9 mouse cellular contexts compared by ENCODE assay signal in genomic region chr12:35884892-35885558, GRCm38 (mm10). TPM values are rescaled to one million over a fixed set of nuclear protein-coding genes. Genes with fewer than 3 reads are reported as not detected.
DNase-seq lines count a peak whose midpoint lies in the region; ATAC-seq and TF ChIP-seq lines count a peak whose summit lies in the region.
"Had no signal": no experiment of that assay in that cellular context is flagged by ENCODE, and none has a peak within 500 bp of the region (broad histone marks: within the 10 kb centered on the region; RNA-seq: fewer than 3 reads in every experiment).

No protein-coding gene starts in this region.

- no peak for ATAC-seq in midbrain, postnatal 0 days (ENCODE audit: low FRiP score)
- no peak for ATAC-seq in midbrain, embryonic 14.5 days (ENCODE audit: low FRiP score, low TSS enrichment)
- no peak; the same call in 1 of the 2 replicates for ATAC-seq in lung, embryonic 15.5 days (ENCODE audit: borderline replicate concordance, extremely low read depth, low FRiP score, low TSS enrichment)
- no peak for ATAC-seq in erythroid progenitor cell, adult 5-6 weeks (replicated peaks; ENCODE audit: low FRiP score, poor library complexity, severe bottlenecking)
- no peak for ATAC-seq in midbrain, embryonic 11.5 days (ENCODE audit: low FRiP score)

- peak; percentile 5 to 45 for DNase-seq in adrenal gland, adult (ENCODE audit: inconsistent age in 2 of 2, low spot score in 1 of 2)
- no peak for DNase-seq in adrenal gland, postnatal 4 days (ENCODE audit: low spot score in 2 of 2)
- peak; percentile 40 for DNase-seq in midbrain, postnatal 0 days (ENCODE audit: low spot score)
- DNase-seq in midbrain, embryonic 14.5 days: no peak
- peak; percentile 24 to 29 for DNase-seq in heart, postnatal 14 days
- DNase-seq in midbrain, embryonic 11.5 days (ENCODE audit: low spot score, missing footprints): no peak

- no peak overlapping the region for H3K4me2 ChIP-seq in midbrain, postnatal 0 days (ENCODE audit: low read depth, low read length, poor library complexity, severe bottlenecking)
- H3K4me2 ChIP-seq in midbrain, embryonic 14.5 days (ENCODE audit: low read length): no peak overlapping the region
- peak overlapping the region; percentile 30; the same call in 1 of the 2 replicates for H3K4me2 ChIP-seq in lung, embryonic 15.5 days
- H3K4me2 ChIP-seq in midbrain, embryonic 11.5 days: no peak overlapping the region
- H3K4me2 ChIP-seq: midbrain, embryonic 12.5 days had no signal

- H3K36me3 ChIP-seq in midbrain, postnatal 0 days (ENCODE audit: insufficient read depth, low read length): no peaks in the 10 kb centered on the region
- H3K36me3 ChIP-seq in midbrain, embryonic 14.5 days (ENCODE audit: control insufficient read depth, insufficient read depth, low read length): no peaks in the 10 kb centered on the region
- no peaks in the 10 kb centered on the region for H3K36me3 ChIP-seq in lung, embryonic 15.5 days
- no peaks in the 10 kb centered on the region for H3K36me3 ChIP-seq in midbrain, embryonic 11.5 days (ENCODE audit: control insufficient read depth, insufficient read depth, low read length)
- H3K36me3 ChIP-seq: midbrain, embryonic 12.5 days had no signal

- H3K4me3 ChIP-seq in midbrain, postnatal 0 days (ENCODE audit: low read depth, low read length): no peak overlapping the region
- no peak overlapping the region for H3K4me3 ChIP-seq in midbrain, embryonic 14.5 days (replicated peaks; ENCODE audit: low read depth, low read length)
- H3K4me3 ChIP-seq in lung, embryonic 15.5 days: no peak overlapping the region
- no peak overlapping the region for H3K4me3 ChIP-seq in midbrain, embryonic 11.5 days (ENCODE audit: low read depth, low read length)
- H3K4me3 ChIP-seq: midbrain, embryonic 12.5 days had no signal

- H3K9ac ChIP-seq in midbrain, postnatal 0 days (replicated peaks; ENCODE audit: low read length, poor library complexity, severe bottlenecking): no peak overlapping the region
- no peak overlapping the region for H3K9ac ChIP-seq in midbrain, embryonic 14.5 days (replicated peaks; ENCODE audit: low read length)
- H3K9ac ChIP-seq in lung, embryonic 15.5 days: no peak overlapping the region
- no peak overlapping the region for H3K9ac ChIP-seq in midbrain, embryonic 11.5 days (ENCODE audit: low read length)
- H3K9ac ChIP-seq: midbrain, embryonic 12.5 days had no signal

- WGBS in midbrain, postnatal 0 days: 65% methylated on average over 9 of the region's 9 CpGs
- 64% methylated on average over 9 of the region's 9 CpGs for WGBS in midbrain, embryonic 14.5 days
- 43% methylated on average over 9 of the region's 9 CpGs for WGBS in lung, embryonic 15.5 days
- 52% methylated on average over 9 of the region's 9 CpGs for WGBS in midbrain, embryonic 11.5 days

- H3K4me1 ChIP-seq in midbrain, postnatal 0 days (ENCODE audit: insufficient read depth, low read length): no peaks in the 10 kb centered on the region
- H3K4me1 ChIP-seq in midbrain, embryonic 14.5 days (ENCODE audit: control insufficient read depth, insufficient read depth, low read length): no peaks in the 10 kb centered on the region
- no peaks in the 10 kb centered on the region for H3K4me1 ChIP-seq in lung, embryonic 15.5 days
- H3K4me1 ChIP-seq in midbrain, embryonic 11.5 days (ENCODE audit: control insufficient read depth, insufficient read depth, low read length): no peaks in the 10 kb centered on the region
- H3K4me1 ChIP-seq: midbrain, embryonic 12.5 days had no signal

- H3K27me3 ChIP-seq in midbrain, postnatal 0 days (ENCODE audit: insufficient read depth, low read length): no peaks in the 10 kb centered on the region
- H3K27me3 ChIP-seq in midbrain, embryonic 14.5 days (ENCODE audit: control insufficient read depth, insufficient read depth, low read length): no peaks in the 10 kb centered on the region
- no peaks in the 10 kb centered on the region for H3K27me3 ChIP-seq in lung, embryonic 15.5 days
- H3K27me3 ChIP-seq in midbrain, embryonic 11.5 days (ENCODE audit: control insufficient read depth, insufficient read depth, low read length): no peaks in the 10 kb centered on the region
- H3K27me3 ChIP-seq: midbrain, embryonic 12.5 days had no signal

- H3K9me3 ChIP-seq in midbrain, postnatal 0 days (ENCODE audit: low read length): no peaks in the 10 kb centered on the region
- no peaks in the 10 kb centered on the region for H3K9me3 ChIP-seq in midbrain, embryonic 14.5 days (ENCODE audit: control insufficient read depth, low read length)
- no peaks in the 10 kb centered on the region for H3K9me3 ChIP-seq in lung, embryonic 15.5 days
- H3K9me3 ChIP-seq in midbrain, embryonic 11.5 days (ENCODE audit: control insufficient read depth, low read length): no peaks in the 10 kb centered on the region
- H3K9me3 ChIP-seq: midbrain, embryonic 12.5 days had no signal

- no peak overlapping the region for H3K27ac ChIP-seq in midbrain, postnatal 0 days (ENCODE audit: low read depth, low read length)
- H3K27ac ChIP-seq in midbrain, embryonic 14.5 days (replicated peaks; ENCODE audit: low read depth, low read length): no peak overlapping the region
- H3K27ac ChIP-seq in lung, embryonic 15.5 days: no peak overlapping the region
- H3K27ac ChIP-seq in midbrain, embryonic 11.5 days (ENCODE audit: low read depth, low read length): no peak overlapping the region
- H3K27ac ChIP-seq: midbrain, embryonic 12.5 days had no signal

- TF ChIP-seq CTCF in midbrain, postnatal 0 days (IDR thresholded peaks at IDR 0.05): peak; percentile 67

- intact Hi-C loops in heart, postnatal 14 days (cut with DNase I): no loop called here

RNA-seq across cellular contexts. Expression of gene Agr3, which starts 40.4 kb away (rescaled TPM):
- not detected for total RNA-seq in adrenal gland, postnatal 4 days (2021)
- total RNA-seq in midbrain, postnatal 0 days (2014; rRNA removed): not detected in 2 replicates
- not detected in 2 replicates for polyA plus RNA-seq in midbrain, postnatal 0 days (2015; fragmentation: Nextera tagmentation; extraction: Ambion mirVana)
- 0.53 TPM in 1 of 2 replicates, not detected in the other for polyA plus RNA-seq in midbrain, embryonic 14.5 days (2014; fragmentation: Nextera tagmentation; extraction: Ambion mirVana)
- total RNA-seq in heart, postnatal 14 days (2021): not detected
- 0.73 and 0.74 TPM in 2 replicates for polyA plus RNA-seq in lung, embryonic 15.5 days (2015; fragmentation: Nextera tagmentation; extraction: Ambion mirVana)
- not detected in 2 replicates for total RNA-seq in erythroid progenitor cell, adult 5-6 weeks (2015; ENCODE audit: low replicate concordance)
- not detected in 2 replicates for total RNA-seq in erythroid progenitor cell, adult 5-6 weeks (2017; ENCODE audit: low replicate concordance)
- polyA plus RNA-seq in midbrain, embryonic 11.5 days (2014; fragmentation: Nextera tagmentation; extraction: Ambion mirVana): not detected in 2 replicates
- polyA plus RNA-seq: midbrain, embryonic 12.5 days had no signal

Comparison
In these comparisons a context has a peak if more than half of its experiments do, and no peak if none do; other contexts are left out.
1. DNase-seq: peak in adrenal gland, adult (2 of 2), midbrain, postnatal 0 days (single experiment) and heart, postnatal 14 days (2 of 2); none in adrenal gland, postnatal 4 days (0 of 2), midbrain, embryonic 14.5 days (single experiment) and midbrain, embryonic 11.5 days (single experiment).